Mouse (Mus musculus): ENCODE measurements at regions not wholly inside any gene's neighbourhood (a gene's known extent, or its start where the extent isn't known, plus 50 kb on each side); places are given as distances from the start of the nearest gene placed in this dataset.

DNA sequence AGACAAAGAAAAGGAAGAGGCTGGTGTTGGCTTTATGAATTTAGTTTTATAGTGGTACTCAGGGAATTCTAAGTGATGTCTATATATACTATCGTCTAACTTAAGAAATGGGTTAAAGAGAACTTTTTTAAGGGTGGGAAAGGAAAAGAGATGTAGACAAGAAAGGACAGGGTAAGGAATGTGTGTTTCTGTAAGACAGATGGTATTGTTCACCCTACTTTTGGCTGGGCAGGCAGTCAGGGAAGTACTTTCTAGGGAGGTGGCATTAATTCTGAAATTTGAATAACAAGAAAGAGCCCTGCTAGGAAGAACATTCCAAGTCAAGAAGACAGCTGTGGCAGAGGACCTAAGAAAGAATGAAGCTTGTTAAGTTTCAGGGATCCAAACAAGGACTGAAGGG lies 263.0 kb downstream of the Pik3r1 start:
- Histone ChIP-seq H3K27me3 (replicated peaks; ENCODE audit: control insufficient read depth, insufficient read depth, low read length) (no peaks in the 10 kb centered on the region), H3K36me3 (ENCODE audit: control insufficient read depth, insufficient read depth) (no peaks in the 10 kb centered on the region), H3K9me3 (ENCODE audit: control insufficient read depth) (no peaks in the 10 kb centered on the region), H3K27ac (ENCODE audit: low read depth, low read length) (no peak overlapping the region), H3K4me1 (replicated peaks; ENCODE audit: control insufficient read depth, insufficient read depth, low read length) (no peaks in the 10 kb centered on the region), H3K4me3 (ENCODE audit: low read depth, low read length) (no peak overlapping the region), H3K4me2 (replicated peaks; ENCODE audit: low read depth) (no peak overlapping the region), H3K9ac (ENCODE audit: low read depth, low read length) (no peak overlapping the region)
- no peak for TF ChIP-seq CTCF (IDR thresholded peaks at IDR 0.05; ENCODE audit: low read depth)
- 86% methylated on average over 1 of the region's 1 CpGs for WGBS
- ATAC-seq = no peak

DNA sequence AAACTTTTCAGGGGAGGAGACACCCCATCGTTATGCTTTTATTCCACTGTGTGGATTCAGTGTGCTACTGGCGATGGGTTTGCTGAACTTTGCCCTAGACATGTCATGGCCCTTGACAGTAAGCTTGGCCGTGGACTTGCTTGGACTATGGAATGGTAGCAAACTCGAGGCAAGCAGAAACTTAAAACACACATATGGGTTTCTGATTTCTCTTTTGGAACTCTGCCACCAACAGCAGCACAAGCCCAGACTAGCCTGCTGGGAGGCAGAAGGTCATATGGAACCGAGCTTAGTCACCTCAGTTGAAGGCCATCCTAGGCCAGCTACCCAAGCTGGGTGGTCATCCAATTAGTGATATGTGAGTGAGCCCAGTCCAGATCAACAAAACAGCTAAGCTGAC lies 263.8 kb downstream of the Pik3r1 start:
- WGBS = 60% methylated on average over 5 of the region's 5 CpGs
- Histone ChIP-seq H3K4me2 (replicated peaks; ENCODE audit: low read depth) (no peak overlapping the region), H3K27me3 (replicated peaks; ENCODE audit: control insufficient read depth, insufficient read depth, low read length) (no peaks in the 10 kb centered on the region), H3K9me3 (ENCODE audit: control insufficient read depth) (no peaks in the 10 kb centered on the region), H3K36me3 (ENCODE audit: control insufficient read depth, insufficient read depth) (no peaks in the 10 kb centered on the region), H3K27ac (ENCODE audit: low read depth, low read length) (no peak overlapping the region), H3K4me3 (ENCODE audit: low read depth, low read length) (no peak overlapping the region), H3K9ac (ENCODE audit: low read depth, low read length) (no peak overlapping the region), H3K4me1 (replicated peaks; ENCODE audit: control insufficient read depth, insufficient read depth, low read length) (no peaks in the 10 kb centered on the region)
- no peak for TF ChIP-seq CTCF (IDR thresholded peaks at IDR 0.05; ENCODE audit: low read depth)
- no peak for ATAC-seq

DNA sequence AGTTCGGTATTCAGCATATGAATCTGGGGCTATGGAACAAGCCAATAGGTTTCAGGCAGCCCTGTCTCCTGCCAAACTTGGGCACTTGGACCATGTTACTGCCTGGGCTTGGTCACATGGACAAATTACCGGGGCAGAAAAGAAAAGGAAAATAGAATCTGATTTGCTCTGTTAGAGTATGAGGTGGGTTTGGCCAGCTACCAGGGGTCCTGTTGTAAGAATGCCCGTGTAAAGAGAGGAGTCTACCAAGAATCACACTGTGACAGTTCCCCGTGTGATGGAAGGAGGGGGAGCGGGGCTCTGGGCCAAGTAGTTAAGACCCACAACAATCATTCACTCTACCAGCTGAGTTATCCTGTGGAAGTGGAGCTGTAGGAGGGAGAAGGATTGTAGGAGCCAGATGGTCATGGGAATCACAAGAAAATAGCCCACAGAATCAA lies 266.2 kb downstream of the Pik3r1 start:
- Histone ChIP-seq H3K27me3 (replicated peaks; ENCODE audit: control insufficient read depth, insufficient read depth, low read length) (no peaks in the 10 kb centered on the region), H3K4me2 (replicated peaks; ENCODE audit: low read depth) (no peak overlapping the region), H3K9ac (ENCODE audit: low read depth, low read length) (no peak overlapping the region), H3K4me3 (ENCODE audit: low read depth, low read length) (no peak overlapping the region), H3K36me3 (ENCODE audit: control insufficient read depth, insufficient read depth) (no peaks in the 10 kb centered on the region), H3K9me3 (ENCODE audit: control insufficient read depth) (no peaks in the 10 kb centered on the region), H3K4me1 (replicated peaks; ENCODE audit: control insufficient read depth, insufficient read depth, low read length) (no peaks in the 10 kb centered on the region), H3K27ac (ENCODE audit: low read depth, low read length) (no peak overlapping the region)
- no peak for TF ChIP-seq CTCF (IDR thresholded peaks at IDR 0.05; ENCODE audit: low read depth)
- ATAC-seq = no peak
- 78% methylated on average over 5 of the region's 5 CpGs for WGBS

DNA sequence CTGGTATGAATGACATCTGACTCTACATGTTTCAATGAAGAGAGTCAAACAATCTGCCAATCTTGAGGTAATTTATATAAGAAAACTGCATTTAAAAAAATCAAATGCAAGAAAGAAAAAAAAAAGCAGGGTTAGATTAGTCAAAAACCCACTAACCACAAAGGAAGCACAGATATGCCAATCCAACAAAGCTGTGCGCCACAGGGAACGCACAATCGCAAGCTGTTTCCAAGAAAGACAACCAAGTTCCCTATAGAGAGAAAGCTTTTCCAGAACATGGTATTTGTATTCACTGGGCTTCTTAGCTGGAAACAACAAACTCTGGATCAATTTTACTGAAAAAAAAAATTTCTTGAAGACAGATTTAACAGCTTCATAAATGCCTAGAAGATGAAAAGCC lies 267.0 kb downstream of the Pik3r1 start:
- TF ChIP-seq CTCF (IDR thresholded peaks at IDR 0.05; ENCODE audit: low read depth) = no peak
- Histone ChIP-seq H3K27ac (ENCODE audit: low read depth, low read length) (no peak overlapping the region), H3K36me3 (ENCODE audit: control insufficient read depth, insufficient read depth) (no peaks in the 10 kb centered on the region), H3K9me3 (ENCODE audit: control insufficient read depth) (no peaks in the 10 kb centered on the region), H3K4me1 (replicated peaks; ENCODE audit: control insufficient read depth, insufficient read depth, low read length) (no peaks in the 10 kb centered on the region), H3K27me3 (replicated peaks; ENCODE audit: control insufficient read depth, insufficient read depth, low read length) (no peaks in the 10 kb centered on the region), H3K9ac (ENCODE audit: low read depth, low read length) (no peak overlapping the region), H3K4me3 (ENCODE audit: low read depth, low read length) (no peak overlapping the region), H3K4me2 (replicated peaks; ENCODE audit: low read depth) (no peak overlapping the region)
- ATAC-seq = no peak
- 97% methylated on average over 3 of the region's 3 CpGs for WGBS

DNA sequence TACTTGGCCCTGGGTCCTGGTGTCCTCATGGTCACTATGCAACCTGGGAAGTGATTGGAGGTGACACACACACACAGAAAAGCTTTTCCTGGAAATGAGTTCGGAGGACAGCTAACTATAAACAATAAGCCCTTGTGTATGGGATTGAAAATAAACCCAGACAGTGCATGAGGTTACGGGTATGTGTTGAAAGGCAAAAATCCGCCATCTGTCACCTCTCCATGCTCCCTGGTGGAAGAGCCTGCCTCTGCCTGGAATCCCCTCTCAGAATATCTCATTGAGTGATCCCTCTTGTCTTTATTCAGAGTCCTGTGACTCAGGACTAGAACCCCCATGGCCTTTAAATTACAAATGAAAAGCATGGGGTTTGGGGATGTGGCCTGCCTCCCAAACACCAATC lies 276.2 kb downstream of the Pik3r1 start:
- Histone ChIP-seq H3K4me2 (replicated peaks; ENCODE audit: low read depth) (no peak overlapping the region), H3K27ac (ENCODE audit: low read depth, low read length) (no peak overlapping the region), H3K36me3 (ENCODE audit: control insufficient read depth, insufficient read depth) (no peaks in the 10 kb centered on the region), H3K4me3 (ENCODE audit: low read depth, low read length) (no peak overlapping the region), H3K9ac (ENCODE audit: low read depth, low read length) (no peak overlapping the region), H3K4me1 (replicated peaks; ENCODE audit: control insufficient read depth, insufficient read depth, low read length) (no peaks in the 10 kb centered on the region), H3K9me3 (ENCODE audit: control insufficient read depth) (no peaks in the 10 kb centered on the region), H3K27me3 (replicated peaks; ENCODE audit: control insufficient read depth, insufficient read depth, low read length) (no peaks in the 10 kb centered on the region)
- ATAC-seq = no peak
- WGBS = 66% methylated on average over 3 of the region's 3 CpGs
- TF ChIP-seq CTCF (IDR thresholded peaks at IDR 0.05; ENCODE audit: low read depth) = no peak

DNA sequence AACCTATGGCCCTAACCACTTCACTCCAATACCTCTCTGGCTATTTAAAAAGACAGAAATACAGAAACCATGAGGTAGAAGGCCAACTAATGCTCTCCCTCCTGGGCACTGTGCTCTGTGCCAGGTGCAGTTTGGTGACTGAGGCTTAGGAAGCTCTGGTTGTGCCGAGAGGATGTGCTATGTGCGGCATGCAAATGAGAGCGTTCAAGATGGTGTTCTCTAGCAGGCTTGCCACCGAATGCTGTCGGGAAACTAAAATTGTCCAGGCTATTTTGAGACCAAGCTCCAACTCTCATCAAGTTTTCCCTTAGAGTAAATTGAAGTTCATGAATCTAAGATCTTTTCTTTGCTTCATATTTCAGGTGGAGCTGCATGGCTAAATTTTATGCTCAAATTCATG lies 277.1 kb downstream of the Pik3r1 start:
- H3K9ac ChIP-seq (ENCODE audit: low read depth, low read length) = no peak overlapping the region
- 86% methylated on average over 5 of the region's 5 CpGs for WGBS

DNA sequence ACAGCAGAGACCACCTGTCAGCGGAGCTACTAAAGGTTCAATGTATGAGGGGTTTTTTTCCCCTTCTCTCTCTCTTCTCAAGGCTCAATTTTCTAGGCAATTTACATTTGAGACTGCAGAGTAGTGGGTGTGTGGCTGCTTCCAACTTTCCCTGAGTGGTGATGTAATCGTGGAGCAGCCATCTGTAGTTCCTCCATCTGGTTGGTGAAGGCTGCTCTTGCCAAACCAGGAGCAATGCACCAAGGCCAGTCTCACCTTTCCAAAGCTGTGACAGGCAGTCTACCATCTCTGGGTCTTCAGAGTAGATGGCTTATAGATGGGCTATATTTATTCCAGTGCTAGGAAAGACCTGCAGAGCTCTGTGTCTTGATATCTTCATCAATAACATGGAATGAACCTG lies 280.4 kb downstream of the Pik3r1 start:
- TF ChIP-seq CTCF (IDR thresholded peaks at IDR 0.05; ENCODE audit: low read depth) = no peak
- Histone ChIP-seq H3K4me3 (ENCODE audit: low read depth, low read length) (no peak overlapping the region), H3K9me3 (ENCODE audit: control insufficient read depth) (no peaks in the 10 kb centered on the region), H3K27me3 (replicated peaks; ENCODE audit: control insufficient read depth, insufficient read depth, low read length) (no peaks in the 10 kb centered on the region), H3K4me1 (replicated peaks; ENCODE audit: control insufficient read depth, insufficient read depth, low read length) (no peaks in the 10 kb centered on the region), H3K9ac (ENCODE audit: low read depth, low read length) (no peak overlapping the region), H3K36me3 (ENCODE audit: control insufficient read depth, insufficient read depth) (no peaks in the 10 kb centered on the region), H3K27ac (ENCODE audit: low read depth, low read length) (no peak overlapping the region), H3K4me2 (replicated peaks; ENCODE audit: low read depth) (no peak overlapping the region)
- 88% methylated on average over 2 of the region's 2 CpGs for WGBS
- no peak for ATAC-seq

More for the DNA sequence above, 277.1 kb downstream of the Pik3r1 start:
- Histone ChIP-seq H3K4me2 (replicated peaks; ENCODE audit: low read depth) (no peak overlapping the region), H3K36me3 (ENCODE audit: control insufficient read depth, insufficient read depth) (no peaks in the 10 kb centered on the region), H3K27ac (ENCODE audit: low read depth, low read length) (no peak overlapping the region), H3K9me3 (ENCODE audit: control insufficient read depth) (no peaks in the 10 kb centered on the region), H3K4me3 (ENCODE audit: low read depth, low read length) (no peak overlapping the region), H3K27me3 (replicated peaks; ENCODE audit: control insufficient read depth, insufficient read depth, low read length) (no peaks in the 10 kb centered on the region), H3K4me1 (replicated peaks; ENCODE audit: control insufficient read depth, insufficient read depth, low read length) (no peaks in the 10 kb centered on the region)
- ATAC-seq = no peak
- no peak for TF ChIP-seq CTCF (IDR thresholded peaks at IDR 0.05; ENCODE audit: low read depth)

Measured in intestine, postnatal 0 days (tissue).